In the genomic region with DNA sequence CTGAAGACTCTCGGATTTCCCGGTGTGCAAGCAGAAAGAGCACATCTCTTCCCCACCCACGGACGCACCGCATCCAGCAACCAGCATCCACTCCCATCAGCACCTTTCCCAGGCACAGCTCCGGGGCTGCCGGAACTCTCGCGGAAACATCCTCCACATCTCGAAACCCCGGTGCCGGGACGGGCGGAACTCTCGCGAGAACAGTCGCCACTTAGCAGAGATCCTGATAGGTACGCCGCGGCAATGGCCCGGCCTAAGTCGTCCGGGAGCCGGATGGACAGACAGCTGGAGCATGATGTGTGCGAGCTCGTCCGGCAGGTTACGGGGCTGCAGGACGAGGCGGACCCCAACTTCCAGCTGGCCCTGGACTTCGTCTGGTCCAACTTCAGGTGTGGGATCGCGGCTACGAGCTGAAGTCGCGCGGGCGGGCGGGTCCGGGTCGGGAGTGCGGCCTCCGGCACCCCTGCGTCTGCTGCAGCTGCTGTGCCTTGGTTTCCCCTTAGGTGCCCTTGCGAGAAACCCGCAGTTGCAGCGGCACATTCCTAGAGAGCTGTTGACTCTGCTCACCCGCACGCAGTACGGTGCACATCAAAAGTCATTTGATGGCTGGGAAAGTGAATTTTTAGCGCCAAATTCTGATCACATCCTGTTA, we compare ENCODE assay signal across 8 mouse cellular contexts. TPM values are rescaled to one million over a fixed set of nuclear protein-coding genes. Genes with fewer than 3 reads are reported as not detected.
DNase-seq lines count a peak whose midpoint lies in the region; ATAC-seq lines count a peak whose summit lies in the region.

A gene (plus strand): TSS at position 203 of the 652 bp plus-strand sequence.

- H3K27ac ChIP-seq in hindbrain, embryonic 12.5 days = peak within 1 kb of the TSS; percentile 82

- peak within 1 kb of the TSS; percentile 77 for H3K4me3 ChIP-seq in hindbrain, embryonic 12.5 days

- H3K9ac ChIP-seq in hindbrain, embryonic 12.5 days = peak within 1 kb of the TSS; percentile 90

- peak; percentile 99 for DNase-seq in NIH3T3 (ENCODE audit: low read depth)
- peak; percentile 99 for DNase-seq in cerebellum, postnatal 10 days
- DNase-seq in frontal cortex, postnatal 10 days (ENCODE audit: low spot score in 2 of 2) = peak; percentile 97 to 98
- DNase-seq in layer of hippocampus, postnatal 14 days (ENCODE audit: low spot score in 2 of 2) = peak; percentile 97
- DNase-seq in lung, postnatal 14 days = peak; percentile 98
- peak; percentile 87 for DNase-seq in retina, adult 2 months (ENCODE audit: low read depth, low spot score)
- DNase-seq in thymus, postnatal 36 days = peak; percentile 94 to 96

- no peaks in the 10 kb centered on the region for H3K27me3 ChIP-seq in hindbrain, embryonic 12.5 days

- H3K36me3 ChIP-seq in hindbrain, embryonic 12.5 days = peaks cover 22% of the 10 kb centered on the region

- ATAC-seq in hindbrain, embryonic 12.5 days (ENCODE audit: low FRiP score) = peak; percentile 99

- 0% methylated on average over 51 of the region's 51 CpGs for WGBS in hindbrain, embryonic 12.5 days

- H3K4me2 ChIP-seq in hindbrain, embryonic 12.5 days (replicated peaks) = peak within 1 kb of the TSS; percentile 72

- H3K9me3 ChIP-seq in hindbrain, embryonic 12.5 days (replicated peaks) = no peaks in the 10 kb centered on the region

- peaks cover 16% of the 10 kb centered on the region for H3K4me1 ChIP-seq in hindbrain, embryonic 12.5 days

RNA-seq across cellular contexts. Expression of the gene that starts here (rescaled TPM):
- 40.7 and 42.8 TPM in 2 replicates for polyA plus RNA-seq in hindbrain, embryonic 12.5 days (2016; fragmentation: Nextera tagmentation; extraction: Ambion mirVana)
- 10 to 100 TPM; 25.3 to 27.1 TPM for total RNA-seq in layer of hippocampus, postnatal 14 days (2021)

Comparison
In these comparisons a context has a peak if more than half of its experiments do, and no peak if none do; other contexts are left out.
1. Peak in every context shown above with its lines: DNase-seq, ATAC-seq, H3K4me3 ChIP-seq and H3K27ac ChIP-seq.